Mouse (Mus musculus): ENCODE data around the gene Trabd2b. TPM values are rescaled to one million over a fixed set of nuclear protein-coding genes. Genes with fewer than 3 reads are reported as not detected.

Trabd2b gene
- total and polyA plus RNA-seq, 3 experiments, result 0.05 TPM; not detected in 2

DNA sequence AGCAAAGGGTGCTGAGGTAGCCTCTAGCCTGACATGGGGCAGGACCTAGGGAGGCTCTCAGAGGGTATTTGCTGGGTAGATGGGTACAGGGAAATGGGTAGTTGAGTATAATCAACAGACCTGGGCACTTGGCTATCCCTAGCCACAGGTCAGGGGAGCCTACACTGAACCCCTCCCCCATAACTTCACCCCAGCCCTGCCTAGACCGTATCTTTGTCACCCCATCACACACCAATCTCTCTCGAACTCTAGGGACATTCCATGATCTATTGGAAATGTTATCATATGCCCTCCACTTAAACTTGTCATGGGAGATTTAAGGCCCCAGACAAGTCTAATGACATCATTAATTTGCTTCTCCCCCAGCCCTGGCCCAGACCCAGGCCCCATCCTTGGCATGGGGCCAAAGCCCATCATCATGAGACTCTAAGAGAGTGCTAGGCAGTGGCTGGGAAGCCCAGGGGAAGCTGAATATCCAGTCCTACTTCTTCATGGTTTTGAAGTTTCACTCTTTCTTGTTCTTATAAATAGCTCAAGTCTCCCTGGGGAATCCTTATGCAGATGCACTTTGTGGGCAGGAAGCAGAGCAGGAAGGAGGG lies 177.1 kb downstream of the Trabd2b start:
- no peaks in the 10 kb centered on the region for H3K27me3 ChIP-seq (ENCODE audit: insufficient read depth, low read length)
- peaks cover 15% of the 10 kb centered on the region for H3K9me3 ChIP-seq (replicated peaks)
- DNase-seq (ENCODE audit: low spot score) (no peak), ATAC-seq (ENCODE audit: extremely low read depth, insufficient number of reproducible peaks, low FRiP score, poor library complexity, severe bottlenecking) (no peak)
- no peak overlapping the region for H3K4me3 ChIP-seq (ENCODE audit: low read depth, low read length)
- TF ChIP-seq GATA1 (IDR thresholded peaks at IDR 0.05; ENCODE audit: borderline replicate concordance, low read length), result no peak
- H3K36me3 ChIP-seq (replicated peaks), result no peaks in the 10 kb centered on the region
- H3K4me1 ChIP-seq (ENCODE audit: insufficient read depth, low read depth, low read length), result no peaks in the 10 kb centered on the region

GRCm38 (mm10) chr4:114584686-114585085 lies 178.2 kb downstream of the Trabd2b start:
- no peak for ATAC-seq (ENCODE audit: extremely low read depth, insufficient number of reproducible peaks, low FRiP score, poor library complexity, severe bottlenecking)
- TF ChIP-seq CTCF (IDR thresholded peaks at IDR 0.05; ENCODE audit: low read depth, low read length), result no peak
- TF ChIP-seq POLR2AphosphoS5 (IDR thresholded peaks at IDR 0.05; ENCODE audit: insufficient replicate concordance, low read depth, low read length), result no peak
- TF ChIP-seq TAL1 (conservative IDR thresholded peaks at IDR 0.05; ENCODE audit: low read depth, low read length), result no peak
- no peak for TF ChIP-seq GATA1 (IDR thresholded peaks at IDR 0.05; ENCODE audit: borderline replicate concordance, low read length)
- no peak for TF ChIP-seq GATA2 (IDR thresholded peaks at IDR 0.05; ENCODE audit: borderline replicate concordance, low read depth, low read length)
- DNase-seq (ENCODE audit: low spot score), result no peak
- Histone ChIP-seq H3K4me1 (ENCODE audit: insufficient read depth, low read depth, low read length) (no peaks in the 10 kb centered on the region), H3K4me3 (ENCODE audit: low read depth, low read length) (no peak overlapping the region), H3K27me3 (ENCODE audit: insufficient read depth, low read length) (no peaks in the 10 kb centered on the region), H3K36me3 (replicated peaks) (no peaks in the 10 kb centered on the region), H3K9me3 (replicated peaks) (peaks cover 12% of the 10 kb centered on the region)

GRCm38 (mm10) chr4:114593554-114594215 lies 187.2 kb downstream of the Trabd2b start:
- no peaks in the 10 kb centered on the region for H3K4me1 ChIP-seq (ENCODE audit: insufficient read depth, low read depth, low read length)
- ATAC-seq (ENCODE audit: extremely low read depth, insufficient number of reproducible peaks, low FRiP score, poor library complexity, severe bottlenecking) (no peak), DNase-seq (ENCODE audit: low spot score) (no peak)
- H3K27me3 ChIP-seq (ENCODE audit: insufficient read depth, low read length), result no peaks in the 10 kb centered on the region
- H3K9me3 ChIP-seq (replicated peaks), result peaks cover 34% of the 10 kb centered on the region
- TF ChIP-seq GATA1 (IDR thresholded peaks at IDR 0.05; ENCODE audit: borderline replicate concordance, low read length), result no peak
- no peak for TF ChIP-seq TAL1 (conservative IDR thresholded peaks at IDR 0.05; ENCODE audit: low read depth, low read length)
- TF ChIP-seq GATA2 (IDR thresholded peaks at IDR 0.05; ENCODE audit: borderline replicate concordance, low read depth, low read length), result no peak
- no peak for TF ChIP-seq CTCF (IDR thresholded peaks at IDR 0.05; ENCODE audit: low read depth, low read length)
- TF ChIP-seq POLR2AphosphoS5 (IDR thresholded peaks at IDR 0.05; ENCODE audit: insufficient replicate concordance, low read depth, low read length), result no peak
- no peaks in the 10 kb centered on the region for H3K36me3 ChIP-seq (replicated peaks)
- no peak overlapping the region for H3K4me3 ChIP-seq (ENCODE audit: low read depth, low read length)

GRCm38 (mm10) chr4:114595188-114595701 lies 188.7 kb downstream of the Trabd2b start:
- H3K27me3 ChIP-seq (ENCODE audit: insufficient read depth, low read length), result no peaks in the 10 kb centered on the region
- TF ChIP-seq GATA1 (IDR thresholded peaks at IDR 0.05; ENCODE audit: borderline replicate concordance, low read length), result no peak
- TF ChIP-seq TAL1 (conservative IDR thresholded peaks at IDR 0.05; ENCODE audit: low read depth, low read length), result no peak
- TF ChIP-seq GATA2 (IDR thresholded peaks at IDR 0.05; ENCODE audit: borderline replicate concordance, low read depth, low read length), result no peak
- TF ChIP-seq POLR2AphosphoS5 (IDR thresholded peaks at IDR 0.05; ENCODE audit: insufficient replicate concordance, low read depth, low read length), result no peak
- TF ChIP-seq CTCF (IDR thresholded peaks at IDR 0.05; ENCODE audit: low read depth, low read length), result no peak
- ATAC-seq (ENCODE audit: extremely low read depth, insufficient number of reproducible peaks, low FRiP score, poor library complexity, severe bottlenecking) (no peak), DNase-seq (ENCODE audit: low spot score) (no peak)
- no peaks in the 10 kb centered on the region for H3K4me1 ChIP-seq (ENCODE audit: insufficient read depth, low read depth, low read length)
- H3K4me3 ChIP-seq (ENCODE audit: low read depth, low read length), result no peak overlapping the region
- H3K36me3 ChIP-seq (replicated peaks), result no peaks in the 10 kb centered on the region
- H3K9me3 ChIP-seq (replicated peaks), result peaks cover 35% of the 10 kb centered on the region

DNA sequence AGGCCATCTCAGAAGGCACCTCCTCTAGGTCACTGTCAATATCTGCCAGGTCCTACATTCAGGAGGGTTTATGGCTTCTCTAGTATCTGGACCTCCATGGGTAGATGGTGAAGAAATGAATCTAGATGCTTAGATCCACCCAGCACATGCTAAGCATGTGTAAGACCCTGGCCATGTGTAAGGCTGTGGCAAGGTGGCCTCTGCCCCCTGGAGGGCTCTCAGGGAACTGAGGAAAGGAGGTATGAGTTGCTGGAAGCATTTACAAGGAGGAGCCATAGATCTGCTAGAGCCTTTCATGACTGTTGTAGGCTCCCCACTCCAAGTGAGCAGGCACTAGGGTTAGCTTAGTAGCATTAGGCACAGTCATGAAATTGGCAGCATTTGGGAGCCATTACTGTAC lies 192.6 kb downstream of the Trabd2b start:
- H3K4me3 ChIP-seq (ENCODE audit: low read depth, low read length), result no peak overlapping the region
- H3K9me3 ChIP-seq (replicated peaks), result peaks cover 35% of the 10 kb centered on the region
- DNase-seq (ENCODE audit: low spot score) (no peak), ATAC-seq (ENCODE audit: extremely low read depth, insufficient number of reproducible peaks, low FRiP score, poor library complexity, severe bottlenecking) (no peak)
- H3K36me3 ChIP-seq (replicated peaks), result no peaks in the 10 kb centered on the region
- H3K4me1 ChIP-seq (ENCODE audit: insufficient read depth, low read depth, low read length), result no peaks in the 10 kb centered on the region
- H3K27me3 ChIP-seq (ENCODE audit: insufficient read depth, low read length), result 0 out of 2 replicates have a peak, but pooled peaks cover 2% of the 10 kb centered on the region
- no peak for TF ChIP-seq CTCF (IDR thresholded peaks at IDR 0.05; ENCODE audit: low read depth, low read length)
- no peak for TF ChIP-seq GATA1 (IDR thresholded peaks at IDR 0.05; ENCODE audit: borderline replicate concordance, low read length)
- no peak for TF ChIP-seq TAL1 (conservative IDR thresholded peaks at IDR 0.05; ENCODE audit: low read depth, low read length)
- TF ChIP-seq POLR2AphosphoS5 (IDR thresholded peaks at IDR 0.05; ENCODE audit: insufficient replicate concordance, low read depth, low read length), result no peak
- TF ChIP-seq GATA2 (IDR thresholded peaks at IDR 0.05; ENCODE audit: borderline replicate concordance, low read depth, low read length), result no peak

DNA sequence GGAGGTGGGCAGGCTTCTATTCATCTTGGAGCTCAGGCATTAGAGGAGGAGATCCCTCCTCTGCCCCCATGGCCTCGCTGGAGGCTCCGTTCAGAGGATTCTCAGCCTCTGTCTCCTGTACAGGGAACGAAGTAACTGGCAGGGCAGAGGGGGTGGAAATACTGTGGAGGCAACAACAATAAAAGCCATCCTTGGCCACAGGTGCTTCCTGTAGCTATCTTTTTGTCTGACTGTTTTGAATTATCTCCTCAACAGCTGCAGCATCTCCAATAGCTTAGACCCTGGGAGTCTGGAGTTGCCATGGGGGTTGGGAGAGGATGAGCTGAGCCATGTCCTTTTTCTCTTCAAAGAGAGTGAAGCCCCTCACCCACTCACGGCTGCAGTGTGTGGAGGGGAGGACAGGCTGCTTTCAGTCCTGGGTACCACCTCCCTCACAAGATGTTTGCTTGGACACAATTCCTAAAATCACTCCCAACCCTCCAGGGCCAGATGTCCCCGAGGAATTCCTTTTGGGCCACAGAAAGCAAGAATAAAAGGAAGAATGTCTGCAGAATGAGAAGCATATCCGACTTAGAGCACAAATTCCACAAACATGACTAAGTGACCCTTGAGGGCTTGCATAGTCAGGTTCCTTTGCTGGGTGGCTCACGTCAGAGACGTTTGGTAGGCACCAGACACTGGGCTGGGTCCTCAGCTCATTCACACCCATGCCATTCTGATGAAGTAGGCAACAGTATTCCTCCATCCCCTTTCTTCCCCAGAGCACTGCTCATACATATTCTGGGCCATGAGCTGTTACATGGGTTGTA lies 194.9 kb downstream of the Trabd2b start:
- no peak overlapping the region for H3K4me3 ChIP-seq (ENCODE audit: low read depth, low read length)
- DNase-seq (ENCODE audit: low spot score), result no peak
- peaks cover 27% of the 10 kb centered on the region for H3K9me3 ChIP-seq (replicated peaks)
- TF ChIP-seq GATA1 (IDR thresholded peaks at IDR 0.05; ENCODE audit: borderline replicate concordance, low read length) (no peak), POLR2AphosphoS5 (IDR thresholded peaks at IDR 0.05; ENCODE audit: insufficient replicate concordance, low read depth, low read length) (no peak), GATA2 (IDR thresholded peaks at IDR 0.05; ENCODE audit: borderline replicate concordance, low read depth, low read length) (no peak), CTCF (IDR thresholded peaks at IDR 0.05; ENCODE audit: low read depth, low read length) (no peak), TAL1 (conservative IDR thresholded peaks at IDR 0.05; ENCODE audit: low read depth, low read length) (no peak)
- 0 out of 2 replicates have a peak, but pooled peaks cover 2% of the 10 kb centered on the region for H3K27me3 ChIP-seq (ENCODE audit: insufficient read depth, low read length)
- H3K4me1 ChIP-seq (ENCODE audit: insufficient read depth, low read depth, low read length), result no peaks in the 10 kb centered on the region
- no peaks in the 10 kb centered on the region for H3K36me3 ChIP-seq (replicated peaks)
- no peak for ATAC-seq (ENCODE audit: extremely low read depth, insufficient number of reproducible peaks, low FRiP score, poor library complexity, severe bottlenecking)

Measured in G1E (cell line).